Comparison of ENCODE assay signal across 16 mouse cellular contexts in the genomic region with DNA sequence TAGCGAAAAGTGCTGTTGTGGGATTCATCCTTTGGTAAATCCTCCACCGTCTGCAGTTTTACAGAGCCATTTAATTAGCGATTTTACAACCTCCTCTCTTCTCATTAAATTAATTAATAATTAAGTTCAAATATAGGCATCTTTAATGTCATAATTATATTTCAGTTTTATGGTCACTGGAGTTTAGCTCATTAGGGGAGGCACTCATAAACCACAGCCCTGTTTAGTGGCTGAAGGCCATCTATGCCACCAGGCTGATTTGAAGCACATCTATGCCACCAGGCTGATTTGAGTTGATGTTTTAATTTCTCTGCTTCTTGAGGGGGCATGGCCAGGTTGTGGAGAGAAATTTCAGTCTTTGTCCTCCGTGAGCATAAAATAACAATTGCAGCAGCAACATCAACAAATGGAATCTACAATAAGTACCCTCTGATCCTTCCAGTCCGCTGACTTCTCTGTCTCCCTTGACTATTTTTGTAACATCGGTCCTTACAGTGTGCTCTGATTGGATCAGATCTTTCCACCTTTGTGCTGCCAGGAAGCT.
"Had no signal": no experiment of that assay in that cellular context is flagged by ENCODE, and none has a peak within 500 bp of the region (broad histone marks: within the 10 kb centered on the region; RNA-seq: fewer than 3 reads in every experiment).

No protein-coding gene starts in this region.

- H3K4me2 ChIP-seq: liver, embryonic 12.5 days; lung, embryonic 14.5 days; midbrain, embryonic 12.5 days; midbrain, embryonic 15.5 days; stomach, embryonic 15.5 days had no signal

- H3K4me1 ChIP-seq: liver, embryonic 12.5 days; megakaryocyte, embryonic 14.5 days; midbrain, embryonic 12.5 days; midbrain, embryonic 15.5 days; stomach, embryonic 15.5 days had no signal

- H3K9me3 ChIP-seq: liver, embryonic 12.5 days; megakaryocyte, embryonic 14.5 days; midbrain, embryonic 12.5 days; midbrain, embryonic 15.5 days; stomach, embryonic 15.5 days had no signal

- H3K27ac ChIP-seq: liver, embryonic 12.5 days; liver, embryonic 14.5 days; macrophage; midbrain, embryonic 12.5 days; midbrain, embryonic 15.5 days; stomach, embryonic 15.5 days; stomach, postnatal 0 days had no signal

- H3K36me3 ChIP-seq: liver, embryonic 12.5 days; midbrain, embryonic 12.5 days; midbrain, embryonic 15.5 days; stomach, embryonic 15.5 days had no signal

- H3K27me3 ChIP-seq: liver, embryonic 12.5 days; megakaryocyte, embryonic 14.5 days; midbrain, embryonic 12.5 days; midbrain, embryonic 15.5 days; stomach, embryonic 15.5 days had no signal

- ATAC-seq: liver, embryonic 12.5 days; midbrain, embryonic 15.5 days had no signal

- H3K4me3 ChIP-seq: liver, embryonic 12.5 days; megakaryocyte, embryonic 14.5 days; midbrain, embryonic 12.5 days; midbrain, embryonic 15.5 days; stomach, embryonic 15.5 days had no signal

- H3K9ac ChIP-seq: liver, embryonic 12.5 days; liver, embryonic 14.5 days; lung, embryonic 14.5 days; midbrain, embryonic 12.5 days; midbrain, embryonic 15.5 days; stomach, embryonic 15.5 days had no signal

- DNase-seq: lung, adult 18-20 months; lung, embryonic 14.5 days; lung, postnatal 10 days; lung, postnatal 36 days; right cerebral cortex, postnatal 14 days; thymus, adult 2 months; thymus, postnatal 25 days; thymus, postnatal 4 days had no signal
